Mouse (Mus musculus) olfactory bulb, adult 2 months (tissue): ENCODE results near the gene Napepld.
"Not testable (repeated sequence)": the region's sequence is repeated elsewhere in the genome, so short reads cannot be mapped to it uniquely, and the experiment has no call there.

ENCODE experiments used
- CTCF ChIP-seq: fragments of 200-500 bp; IDR thresholded peaks from 2 replicates; pipeline ENCODE4 v1.5.1; 2012; ENCODE audit warnings: low read depth, mild to moderate bottlenecking, low read length, moderate library complexity; ENCODE audit not compliant: insufficient read depth
- POLR2A ChIP-seq: fragments of 200-500 bp; IDR thresholded peaks from 2 replicates; pipeline ENCODE4 v1.6.1; 2012; ENCODE audit warnings: mild to moderate bottlenecking, low read depth, low read length, moderate library complexity; ENCODE audit not compliant: insufficient read depth

DNA sequence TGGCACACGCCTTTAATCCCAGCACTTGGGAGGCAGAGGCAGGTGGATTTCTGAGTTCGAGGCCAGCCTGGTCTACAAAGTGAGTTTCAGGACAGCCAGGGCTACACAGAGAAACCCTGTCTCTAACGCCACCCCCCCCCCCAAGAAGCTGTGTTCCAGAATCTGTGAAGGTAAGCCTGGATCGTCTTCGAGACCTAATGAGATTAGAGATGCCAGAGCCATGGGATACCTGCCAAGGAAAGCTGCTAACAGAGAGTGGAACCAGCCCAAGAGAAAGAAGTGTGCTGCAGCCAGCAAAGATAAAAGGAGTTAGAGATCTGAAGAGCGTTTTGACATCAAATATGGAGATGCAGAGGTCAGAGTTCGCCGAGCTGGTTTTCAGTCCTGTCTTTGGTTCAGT lies 6.8 kb upstream of the Napepld start:
- not testable (repeated sequence) for TF ChIP-seq CTCF, POLR2A
